Mouse (Mus musculus) neural tube, embryonic 15.5 days (tissue): Measurements from ENCODE around the gene Gypa. TPM values are rescaled to one million over a fixed set of nuclear protein-coding genes. Genes with fewer than 3 reads are reported as not detected.

ENCODE experiments used
- ATAC-seq: fragments of 200-750 bp; cut with Nextera tagmentation; 2 replicates; pipeline ENCODE4 v1.8.0; 2017; ENCODE audit warnings: mild to moderate bottlenecking, moderate TSS enrichment, moderate library complexity; ENCODE audit not compliant: low FRiP score
- H3K27ac ChIP-seq: fragments of 300-500 bp; sonication (generic); replicated peaks from 2 replicates; pipeline ENCODE4 v1.5.1; 2015; ENCODE audit warnings: mild to moderate bottlenecking, inconsistent platforms
- H3K27me3 ChIP-seq: fragments of 300-500 bp; sonication (generic); replicated peaks from 2 replicates; pipeline ENCODE4 v1.6.1; 2015; ENCODE audit warnings: inconsistent platforms
- H3K36me3 ChIP-seq: fragments of 300-500 bp; sonication (generic); 2 replicates; pipeline ENCODE4 v1.6.1; 2015; ENCODE audit warnings: inconsistent platforms
- H3K4me1 ChIP-seq: fragments of 300-500 bp; sonication (generic); 2 replicates; pipeline ENCODE4 v1.6.1; 2015; ENCODE audit warnings: inconsistent platforms
- H3K4me2 ChIP-seq: fragments of 300-500 bp; sonication (generic); 2 replicates; pipeline ENCODE4 v1.6.1; 2015; ENCODE audit warnings: inconsistent platforms, mild to moderate bottlenecking, moderate library complexity
- H3K4me3 ChIP-seq: fragments of 300-500 bp; sonication (generic); replicated peaks from 2 replicates; pipeline ENCODE4 v1.5.1; 2015; ENCODE audit warnings: mild to moderate bottlenecking, inconsistent platforms
- H3K9ac ChIP-seq: fragments of 300-500 bp; sonication (generic); replicated peaks from 2 replicates; pipeline ENCODE4 v1.6.1; 2015; ENCODE audit warnings: mild to moderate bottlenecking, inconsistent platforms
- H3K9me3 ChIP-seq: fragments of 300-500 bp; sonication (generic); replicated peaks from 2 replicates; pipeline ENCODE4 v1.6.1; 2016; ENCODE audit warnings: inconsistent platforms
- WGBS: fragments of 180-500 bp; shearing (Covaris S2); methylation state at CpG from one replicate; pipeline ENCODE4 v1.1.7; 2015; ENCODE audit warnings: mixed read lengths; 5-methylcytosine and 5-hydroxymethylcytosine counted together
- polyA plus RNA-seq: library from polyadenylated mRNA; unstranded; fragments of >200 nt; fragmentation: Nextera tagmentation; extraction: Ambion mirVana; gene quantifications from 2 replicates; pipeline ENCODE4 v1.2.1, GENCODE M21; 2015

Gypa gene
- polyA plus RNA-seq = 2.7 and 3.9 TPM in 2 replicates

- no peaks in the 10 kb centered on the region for H3K36me3 ChIP-seq
- ATAC-seq = peak; percentile 68; the same call in 1 of the 2 replicates
- H3K9me3 ChIP-seq = no peaks in the 10 kb centered on the region
- peak within 1 kb of the TSS; percentile 45; the same call in 1 of the 2 replicates for H3K27ac ChIP-seq
- H3K27me3 ChIP-seq = no peaks in the 10 kb centered on the region
- WGBS = 25% methylated on average over 14 of the region's 14 CpGs
- peak within 1 kb of the TSS; percentile 33 for H3K9ac ChIP-seq
- H3K4me2 ChIP-seq = peak within 1 kb of the TSS; percentile 83
- H3K4me1 ChIP-seq = peaks cover 7% of the 10 kb centered on the region
- peak within 1 kb of the TSS; percentile 47 for H3K4me3 ChIP-seq
These were observed at the start of gene Gypa for GRCm38 (mm10) chr8:80493523-80494345. Gene Gypa (plus strand): TSS chr8:80493781.

- Histone ChIP-seq H3K27ac (no peak overlapping the region), H3K36me3 (no peaks in the 10 kb centered on the region), H3K27me3 (no peaks in the 10 kb centered on the region), H3K4me2 (no peak overlapping the region), H3K9me3 (no peaks in the 10 kb centered on the region), H3K4me1 (no peaks in the 10 kb centered on the region), H3K4me3 (no peak overlapping the region), H3K9ac (no peak overlapping the region)
- no peak for ATAC-seq
- WGBS = 71% methylated on average over 4 of the region's 4 CpGs
These were observed 49.0 kb upstream of the Gypa start for GRCm38 (mm10) chr8:80444534-80445072.

GRCm38 (mm10) chr8:80447217-80447616 is 46.4 kb upstream of the Gypa start:
- H3K4me3 ChIP-seq = no peak overlapping the region
- no peak overlapping the region for H3K27ac ChIP-seq
- ATAC-seq = no peak
- 0 out of 2 replicates have a peak, but pooled peaks cover 2% of the 10 kb centered on the region for H3K4me1 ChIP-seq
- no peaks in the 10 kb centered on the region for H3K9me3 ChIP-seq
- H3K36me3 ChIP-seq = no peaks in the 10 kb centered on the region
- no peak overlapping the region for H3K4me2 ChIP-seq
- H3K9ac ChIP-seq = no peak overlapping the region
- no peaks in the 10 kb centered on the region for H3K27me3 ChIP-seq
- 49% methylated on average over 4 of the region's 4 CpGs for WGBS

GRCm38 (mm10) chr8:80451938-80452690 is 41.5 kb upstream of the Gypa start:
- WGBS = 50% methylated on average over 19 of the region's 19 CpGs
- Histone ChIP-seq H3K9ac (no peak overlapping the region), H3K27ac (no peak overlapping the region), H3K4me1 (0 out of 2 replicates have a peak, but pooled peaks cover 4% of the 10 kb centered on the region), H3K4me2 (peak overlapping the region; percentile 22), H3K36me3 (no peaks in the 10 kb centered on the region), H3K27me3 (no peaks in the 10 kb centered on the region), H3K9me3 (no peaks in the 10 kb centered on the region), H3K4me3 (no peak overlapping the region)
- ATAC-seq = no peak

GRCm38 (mm10) chr8:80463450-80463917 is 30.1 kb upstream of the Gypa start:
- ATAC-seq = no peak
- 81% methylated on average over 4 of the region's 4 CpGs for WGBS

GRCm38 (mm10) chr8:80474971-80475370 is 18.6 kb upstream of the Gypa start:
- Histone ChIP-seq H3K4me3 (no peak overlapping the region), H3K4me1 (no peaks in the 10 kb centered on the region), H3K9ac (no peak overlapping the region), H3K9me3 (no peaks in the 10 kb centered on the region), H3K27me3 (no peaks in the 10 kb centered on the region), H3K36me3 (no peaks in the 10 kb centered on the region), H3K4me2 (no peak overlapping the region), H3K27ac (no peak overlapping the region)
- no peak for ATAC-seq
- 50% methylated on average over 7 of the region's 7 CpGs for WGBS

More at GRCm38 (mm10) chr8:80463450-80463917, 30.1 kb upstream of the Gypa start:
- Histone ChIP-seq H3K4me2 (no peak overlapping the region), H3K4me1 (no peaks in the 10 kb centered on the region), H3K9ac (no peak overlapping the region), H3K9me3 (no peaks in the 10 kb centered on the region), H3K27ac (no peak overlapping the region), H3K36me3 (no peaks in the 10 kb centered on the region), H3K27me3 (no peaks in the 10 kb centered on the region), H3K4me3 (no peak overlapping the region)

GRCm38 (mm10) chr8:80478156-80478555 is 15.4 kb upstream of the Gypa start:
- 81% methylated on average over 5 of the region's 5 CpGs for WGBS
- Histone ChIP-seq H3K4me3 (no peak overlapping the region), H3K36me3 (no peaks in the 10 kb centered on the region), H3K27ac (no peak overlapping the region), H3K27me3 (no peaks in the 10 kb centered on the region), H3K9ac (no peak overlapping the region), H3K4me2 (no peak overlapping the region), H3K9me3 (no peaks in the 10 kb centered on the region), H3K4me1 (0 out of 2 replicates have a peak, but pooled peaks cover 3% of the 10 kb centered on the region)
- ATAC-seq = no peak

GRCm38 (mm10) chr8:80479129-80479528 is 14.5 kb upstream of the Gypa start:
- Histone ChIP-seq H3K27me3 (no peaks in the 10 kb centered on the region), H3K27ac (no peak overlapping the region), H3K9me3 (no peaks in the 10 kb centered on the region), H3K9ac (no peak overlapping the region), H3K36me3 (no peaks in the 10 kb centered on the region), H3K4me2 (no peak overlapping the region), H3K4me3 (no peak overlapping the region), H3K4me1 (0 out of 2 replicates have a peak, but pooled peaks cover 3% of the 10 kb centered on the region)
- no peak for ATAC-seq
- WGBS = 66% methylated on average over 1 of the region's 1 CpGs

GRCm38 (mm10) chr8:80482173-80482572 is 11.4 kb upstream of the Gypa start:
- Histone ChIP-seq H3K9me3 (no peaks in the 10 kb centered on the region), H3K4me1 (0 out of 2 replicates have a peak, but pooled peaks cover 3% of the 10 kb centered on the region), H3K4me3 (no peak overlapping the region), H3K9ac (no peak overlapping the region), H3K36me3 (no peaks in the 10 kb centered on the region), H3K27ac (no peak overlapping the region), H3K27me3 (no peaks in the 10 kb centered on the region), H3K4me2 (no peak overlapping the region)
- no peak for ATAC-seq
- 86% methylated on average over 6 of the region's 6 CpGs for WGBS

GRCm38 (mm10) chr8:80482822-80483774 is 10.5 kb upstream of the Gypa start:
- peak overlapping the region; percentile 47 for H3K4me2 ChIP-seq
- no peak overlapping the region for H3K27ac ChIP-seq
- no peaks in the 10 kb centered on the region for H3K9me3 ChIP-seq
- no peaks in the 10 kb centered on the region for H3K36me3 ChIP-seq
- H3K9ac ChIP-seq = no peak overlapping the region
- H3K27me3 ChIP-seq = no peaks in the 10 kb centered on the region
- 43% methylated on average over 16 of the region's 16 CpGs for WGBS
- 0 out of 2 replicates have a peak, but pooled peaks cover 3% of the 10 kb centered on the region for H3K4me1 ChIP-seq
- no peak for ATAC-seq
- H3K4me3 ChIP-seq = no peak overlapping the region
